Mouse (Mus musculus) urinary bladder, postnatal 36 days (tissue): ENCODE measurements at regions not wholly inside any gene's neighbourhood (a gene's known extent, or its start where the extent isn't known, plus 50 kb on each side); places are given as distances from the start of the nearest gene placed in this dataset.

Source experiments
- DNase-seq, 2 experiments: peaks; one replicate each; pipeline ENCODE4 v3.0.0; 2022; ENCODE audit warnings: low spot score in 2 of 2, mixed read lengths in 1 of 2

DNA sequence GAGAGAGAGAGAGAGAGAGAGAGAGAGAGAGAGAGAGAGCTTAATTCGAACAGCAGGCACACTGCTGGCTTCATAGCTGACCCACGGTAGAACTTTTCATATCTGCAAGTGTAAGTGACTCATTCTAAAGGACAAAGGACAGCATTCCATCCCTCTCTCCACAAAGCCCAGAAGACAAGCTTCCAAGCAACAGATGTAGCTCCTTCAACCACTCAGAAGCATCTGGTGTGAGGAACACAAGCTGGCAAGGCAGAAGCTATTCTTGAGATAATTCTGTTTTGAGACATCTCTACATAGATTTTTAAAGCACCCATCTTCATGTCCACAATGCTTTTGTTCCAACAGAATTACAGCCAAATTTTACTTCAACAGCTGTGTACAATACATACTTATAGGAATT lies 294.2 kb upstream of the Gria1 start:
- no peak for DNase-seq

DNA sequence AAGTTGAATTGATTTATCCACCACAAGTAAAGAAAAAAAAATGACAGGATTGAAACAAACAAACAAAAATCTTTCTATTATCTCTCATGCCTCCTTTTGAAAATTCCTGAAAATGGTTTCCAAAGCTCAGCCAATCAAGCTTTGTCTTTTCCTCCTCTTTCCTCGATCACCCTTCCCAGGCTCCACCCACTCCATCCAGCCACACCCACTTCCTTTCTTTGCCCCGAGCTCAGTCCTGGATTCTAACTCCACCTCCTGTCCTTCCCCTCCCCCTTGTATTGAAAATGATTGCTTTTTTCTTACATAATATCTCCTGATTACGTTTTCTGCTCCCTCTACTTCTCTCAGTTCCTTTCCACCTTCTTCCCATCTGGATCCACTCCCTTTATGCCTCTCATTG lies 286.0 kb upstream of the Gria1 start:
- DNase-seq, result no peak

DNA sequence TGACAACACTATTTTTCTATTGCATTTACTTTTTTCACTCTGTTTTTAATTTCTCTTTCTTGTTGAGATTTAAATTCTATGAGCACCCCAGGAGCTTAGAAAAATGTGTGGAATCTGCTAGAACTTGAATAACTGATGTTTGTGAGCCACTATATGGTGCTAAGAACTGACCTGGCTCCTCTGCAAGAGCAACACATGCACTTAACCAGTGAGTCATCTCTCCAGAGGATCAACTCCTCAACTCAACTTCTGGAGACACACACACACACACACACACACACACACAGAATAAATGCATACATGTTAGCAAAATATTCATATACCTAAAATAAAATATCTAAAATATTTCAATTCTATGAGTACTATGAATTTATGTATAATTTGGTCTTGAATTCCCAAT lies 285.0 kb upstream of the Gria1 start:
- DNase-seq, result no peak

DNA sequence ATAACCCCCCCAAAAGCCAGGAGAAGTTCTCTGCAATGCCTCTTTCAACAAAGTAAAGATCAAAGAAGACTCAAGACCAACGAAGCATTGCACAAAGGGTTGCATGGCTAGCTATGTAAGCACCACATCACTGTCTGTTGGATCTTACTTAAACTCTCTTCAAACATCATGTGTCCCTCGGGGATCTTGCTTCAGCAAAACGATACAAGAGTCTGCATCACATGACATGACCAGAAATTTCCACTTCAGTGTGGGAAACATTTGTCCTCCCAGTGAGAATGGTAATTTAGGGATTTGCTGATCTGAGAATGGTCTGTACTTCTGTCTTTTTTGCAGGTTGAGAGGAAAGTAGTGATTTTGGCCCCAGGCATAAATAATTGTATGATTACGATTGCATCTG lies 283.6 kb upstream of the Gria1 start:
- DNase-seq, result no peak

DNA sequence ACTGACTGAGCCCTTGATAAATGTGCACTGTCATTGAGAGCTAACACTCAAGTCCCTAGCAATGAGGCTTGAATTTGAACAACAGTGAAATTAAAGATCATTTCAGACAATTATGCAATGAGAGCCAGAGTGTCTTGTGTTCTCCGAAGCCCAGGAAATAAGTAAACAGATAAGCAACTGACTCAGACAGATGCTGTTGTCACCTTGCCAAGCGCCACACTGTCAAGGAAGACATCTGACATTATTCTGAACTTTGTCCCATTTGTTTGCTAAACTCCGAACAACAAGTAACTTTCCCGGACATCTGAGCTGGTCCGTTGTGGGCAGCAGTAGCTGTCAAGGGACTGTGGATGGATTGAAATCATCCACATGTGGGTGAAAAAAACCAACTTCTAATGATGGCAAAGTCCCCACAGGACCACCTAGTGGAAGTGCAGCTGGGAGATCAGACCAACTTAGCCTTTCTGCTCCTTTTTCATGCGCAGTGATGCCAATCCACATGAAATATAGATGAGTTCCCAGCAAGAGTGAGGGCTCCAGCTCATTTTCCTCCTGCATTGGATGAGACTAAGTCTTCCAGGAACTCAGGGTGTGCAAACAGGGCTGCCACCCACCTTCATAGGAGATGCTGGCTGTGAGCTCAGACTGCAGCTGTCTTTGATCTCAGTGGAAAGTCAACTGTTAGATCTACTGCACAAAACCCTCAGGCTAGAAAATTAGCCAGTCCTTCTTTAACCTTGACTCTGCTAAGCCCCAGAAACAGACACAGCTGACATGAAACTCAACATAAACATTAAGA lies 282.8 kb upstream of the Gria1 start:
- no peak for DNase-seq

DNA sequence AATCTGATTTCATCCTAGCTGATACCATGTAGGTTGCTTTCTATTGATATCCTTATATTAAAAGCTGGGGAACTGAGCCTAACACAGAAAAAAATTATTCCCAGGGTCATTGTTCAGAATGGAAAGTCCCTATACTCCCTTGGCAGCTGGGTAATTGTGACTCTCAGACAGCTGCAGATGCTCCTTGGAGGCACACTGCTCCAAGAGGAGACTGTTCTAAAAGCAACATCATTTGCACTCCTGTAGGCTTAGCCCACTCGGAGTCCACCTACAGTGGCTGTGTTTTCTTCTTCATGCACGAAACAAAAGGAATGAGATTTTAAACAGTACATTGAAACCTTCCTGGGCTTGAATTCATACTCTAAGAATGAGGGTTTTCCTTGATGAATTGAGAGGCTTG lies 269.3 kb upstream of the Gria1 start:
- DNase-seq, result no peak

DNA sequence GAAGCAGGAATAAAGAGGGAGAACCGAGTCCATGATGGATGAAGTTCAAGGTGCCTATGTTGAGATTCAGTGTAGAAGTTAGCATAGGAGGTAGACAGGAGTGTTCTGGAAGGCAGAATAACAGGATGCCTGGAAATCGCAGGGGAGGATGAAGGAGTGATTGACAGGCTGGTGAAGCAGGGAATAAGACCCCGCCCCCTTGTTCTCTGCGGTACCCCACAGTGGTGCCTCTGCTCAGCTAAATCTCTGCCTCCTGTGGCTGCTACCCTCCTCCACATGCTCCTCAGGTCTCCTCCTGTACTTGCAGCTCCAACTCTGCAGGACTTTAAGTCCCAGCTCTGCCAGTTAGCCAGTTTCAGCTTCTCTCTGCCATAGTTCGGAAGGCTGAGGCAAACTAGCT lies 261.2 kb upstream of the Gria1 start:
- DNase-seq, result no peak

DNA sequence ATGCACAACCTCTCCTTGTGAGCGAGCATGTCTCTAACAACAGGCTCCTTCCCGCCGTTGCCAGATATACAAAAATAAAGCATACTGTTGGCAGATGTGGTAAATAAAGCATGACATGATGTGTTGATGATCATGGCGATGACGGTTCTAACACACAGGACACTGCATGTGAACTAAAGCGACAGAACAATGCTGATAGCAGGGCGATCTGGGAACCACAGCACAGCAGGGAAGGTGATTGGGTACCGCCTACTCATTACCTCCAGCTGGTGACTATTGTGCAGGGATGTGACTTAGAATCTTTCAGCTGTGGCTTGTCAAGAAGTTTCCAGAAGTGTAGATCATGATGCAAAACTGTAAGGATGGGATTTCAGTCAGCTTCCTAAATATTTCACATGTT lies 260.5 kb upstream of the Gria1 start:
- no peak for DNase-seq

DNA sequence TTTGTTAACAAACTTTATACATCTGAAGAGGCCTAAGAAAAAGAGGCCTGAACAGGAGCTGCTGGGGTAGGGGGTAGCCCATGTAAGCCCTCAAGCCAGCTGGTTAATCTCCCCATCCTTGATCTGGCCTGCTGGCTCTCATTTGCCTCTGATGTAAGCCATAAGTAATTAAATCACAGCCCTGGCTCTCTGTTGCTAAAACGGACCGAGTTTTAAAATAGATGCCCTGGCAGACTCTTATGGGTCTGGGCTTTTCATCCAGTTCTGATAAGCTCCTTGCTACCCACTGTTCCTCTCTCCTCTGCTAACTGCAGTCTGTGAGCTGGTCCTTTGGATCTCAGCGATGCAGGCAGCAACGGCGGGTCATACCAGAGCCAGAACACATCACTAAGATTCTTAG lies 259.3 kb upstream of the Gria1 start:
- no peak for DNase-seq

DNA sequence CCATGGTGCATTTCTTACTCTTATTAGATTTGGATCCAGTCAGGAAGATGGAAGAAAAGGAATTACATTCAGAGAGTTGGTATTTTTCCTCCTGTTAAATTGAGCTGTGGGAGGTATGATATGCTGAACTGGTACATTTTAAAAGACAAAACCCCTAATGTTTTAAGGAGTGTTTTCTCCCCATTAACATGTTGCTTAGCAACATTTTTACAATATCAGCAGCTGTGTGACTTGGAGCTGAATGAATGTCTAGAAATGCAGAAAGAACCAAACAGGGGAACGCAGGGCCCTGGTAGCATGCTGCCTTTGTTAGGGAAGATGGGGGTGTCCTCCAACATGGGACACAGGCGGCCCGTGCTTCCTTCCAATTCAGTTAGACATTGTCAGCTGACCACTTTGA lies 257.5 kb upstream of the Gria1 start:
- DNase-seq, result no peak

DNA sequence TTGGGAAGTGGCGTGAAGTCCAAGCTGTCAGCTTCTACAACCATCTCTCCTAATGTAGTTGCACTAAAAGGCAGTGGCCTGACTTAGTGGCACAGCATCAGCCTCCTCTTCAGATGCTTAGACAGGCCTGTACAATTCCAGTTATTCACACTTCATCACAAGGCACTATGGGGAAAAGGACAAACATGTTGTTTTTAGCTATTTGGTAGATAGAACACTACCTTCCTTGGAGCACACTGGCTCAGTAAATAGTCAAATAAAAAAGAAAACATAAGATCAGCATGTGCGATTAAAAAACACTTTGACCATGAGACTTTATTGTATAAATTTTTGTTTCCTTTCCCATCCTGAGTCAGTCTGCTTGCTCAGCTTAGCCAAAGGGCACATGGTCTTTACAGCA lies 250.7 kb upstream of the Gria1 start:
- no peak for DNase-seq

DNA sequence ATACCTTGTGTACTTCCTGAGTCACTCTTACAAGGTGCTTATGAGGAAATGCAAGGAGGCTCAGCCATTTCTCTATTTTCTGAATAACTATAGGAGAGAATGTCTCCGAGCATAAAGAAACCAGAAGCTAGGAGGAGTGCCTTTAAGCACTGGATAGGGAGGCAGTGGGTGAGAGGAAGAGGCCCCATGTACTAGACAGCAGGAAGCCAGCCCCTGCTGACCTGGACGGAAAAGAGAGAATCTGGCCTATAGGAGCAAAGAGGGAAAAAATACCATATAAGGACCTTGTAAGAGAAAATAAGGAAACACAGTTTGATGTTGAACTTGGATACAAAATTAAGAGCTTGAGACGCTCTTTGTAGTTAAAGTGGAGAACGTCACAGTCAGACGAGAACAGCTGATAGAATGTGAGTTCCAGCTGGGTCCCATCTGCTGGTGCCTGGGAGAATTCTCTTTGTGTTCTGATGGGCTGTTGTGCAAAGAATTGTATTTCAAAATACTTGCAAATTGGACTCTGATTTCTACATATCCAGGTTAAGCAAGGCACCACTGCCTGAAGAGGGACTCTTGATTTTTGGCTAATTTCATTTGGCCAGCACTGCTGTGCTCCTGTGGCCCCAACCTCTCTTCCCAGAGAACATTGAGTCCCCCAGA lies 248.6 kb upstream of the Gria1 start:
- no peak for DNase-seq

DNA sequence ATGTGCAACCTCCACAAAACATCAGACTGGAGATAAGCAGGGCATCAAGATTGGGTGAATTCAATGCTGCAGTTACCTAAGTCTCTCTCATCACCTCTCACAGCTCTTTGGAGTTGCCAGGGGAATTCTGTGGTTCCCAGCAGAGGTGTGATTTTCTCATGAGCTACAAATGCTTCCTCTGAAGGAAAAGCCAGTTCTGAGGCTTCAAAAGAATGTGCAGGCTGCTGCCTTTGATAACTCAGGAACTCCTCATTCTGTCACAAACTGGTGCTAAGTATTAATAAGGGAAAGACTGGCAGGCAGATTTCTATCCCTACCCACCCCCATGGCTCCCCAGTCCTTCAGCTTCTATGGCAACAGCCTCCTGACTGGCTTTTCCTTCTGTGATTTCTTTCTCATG lies 243.8 kb upstream of the Gria1 start:
- no peak for DNase-seq

DNA sequence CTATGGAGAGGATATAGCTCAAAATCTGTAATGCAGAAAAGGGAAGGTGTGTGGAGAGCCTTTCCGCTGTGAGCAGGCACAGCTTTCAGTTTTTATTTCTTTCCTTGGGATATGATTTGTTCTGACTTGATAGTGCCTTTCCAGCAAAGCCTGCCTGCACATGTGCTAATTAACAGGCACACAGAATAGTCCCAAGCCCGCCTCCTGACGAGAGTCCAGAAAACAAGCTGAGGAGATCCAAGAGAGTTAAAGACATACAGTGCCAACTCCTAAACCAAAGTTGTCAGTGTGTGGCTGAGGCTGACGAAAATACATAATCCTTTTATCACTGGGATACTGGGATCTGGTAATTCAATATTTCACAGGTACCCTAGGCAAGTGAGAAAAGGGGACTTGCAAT lies 224.8 kb upstream of the Gria1 start:
- no peak for DNase-seq

DNA sequence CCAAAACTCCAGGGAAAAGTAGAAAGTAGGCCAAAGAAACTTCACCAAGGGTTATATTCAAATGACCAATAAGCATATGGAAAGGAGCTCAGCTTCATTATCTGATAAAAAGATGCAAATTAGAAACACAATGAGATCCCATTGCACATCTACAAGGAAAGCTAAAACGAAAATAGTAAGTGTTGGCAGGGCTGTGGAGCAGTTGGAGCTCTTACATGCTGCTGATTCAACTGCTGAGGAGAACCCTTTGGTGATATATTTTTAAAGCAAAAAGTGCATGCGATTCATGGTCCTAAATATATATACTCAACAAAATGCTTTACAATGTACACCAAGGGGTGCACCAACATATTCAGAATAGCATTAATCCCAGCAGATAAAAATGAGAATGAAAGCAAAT lies 218.5 kb upstream of the Gria1 start:
- no peak for DNase-seq

DNA sequence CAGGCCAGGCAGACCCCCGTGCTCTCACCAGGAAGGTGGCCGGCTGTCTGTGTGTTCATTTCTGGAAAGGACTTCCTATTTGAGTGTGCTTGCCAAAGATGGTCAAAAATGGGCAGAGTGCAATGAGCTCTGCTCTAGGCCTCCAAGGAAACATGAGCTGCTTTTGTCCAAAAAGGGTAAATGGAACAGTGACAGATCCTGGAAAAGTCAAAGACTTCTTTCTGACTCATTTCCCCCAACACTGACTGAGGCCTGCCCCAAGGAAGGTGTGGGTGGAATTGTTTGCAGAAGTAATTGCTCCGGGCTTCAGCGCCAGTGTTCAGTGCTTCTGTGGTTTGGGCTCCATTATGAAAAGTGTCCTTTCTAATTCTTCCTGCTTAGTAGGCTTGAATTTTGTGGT lies 203.9 kb upstream of the Gria1 start:
- DNase-seq, result no peak

DNA sequence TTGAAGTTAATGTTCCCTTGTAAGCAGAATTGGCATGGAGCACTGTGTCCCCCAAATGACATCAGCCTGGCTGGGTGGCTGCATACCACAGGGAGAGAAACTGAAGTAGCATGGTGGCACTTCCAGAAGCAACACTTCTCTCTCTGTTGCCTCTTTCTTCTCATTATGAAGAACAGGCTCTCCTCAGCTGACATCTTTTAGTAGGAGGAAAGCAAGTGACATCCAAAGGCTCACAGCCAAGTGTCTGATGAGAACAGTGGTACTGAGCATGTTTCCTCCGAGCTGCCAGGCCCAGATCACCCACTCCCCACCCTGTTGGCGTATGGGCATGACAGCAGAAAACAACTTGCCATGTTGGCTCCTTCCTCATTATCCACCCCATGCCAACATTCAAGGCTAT lies 201.0 kb upstream of the Gria1 start:
- DNase-seq, result no peak

DNA sequence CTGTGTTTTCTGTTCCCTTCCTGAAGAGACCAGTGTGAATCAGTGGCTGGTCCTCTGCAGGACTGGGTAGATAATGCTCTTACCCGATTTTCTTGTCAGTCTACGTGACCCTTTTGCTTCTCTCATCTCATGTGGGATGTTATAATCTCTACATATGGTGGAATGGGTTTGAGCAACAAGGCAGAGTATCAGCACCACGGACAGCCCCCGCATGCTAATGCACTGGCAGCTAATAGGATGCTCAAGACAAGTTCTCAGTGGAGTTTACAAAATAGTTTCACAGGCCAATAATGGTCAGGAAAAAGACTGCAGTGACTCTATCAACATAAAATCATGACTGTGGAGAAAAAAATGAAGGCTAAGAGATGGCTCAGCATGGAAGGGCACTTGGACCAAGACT lies 199.1 kb upstream of the Gria1 start:
- no peak for DNase-seq

DNA sequence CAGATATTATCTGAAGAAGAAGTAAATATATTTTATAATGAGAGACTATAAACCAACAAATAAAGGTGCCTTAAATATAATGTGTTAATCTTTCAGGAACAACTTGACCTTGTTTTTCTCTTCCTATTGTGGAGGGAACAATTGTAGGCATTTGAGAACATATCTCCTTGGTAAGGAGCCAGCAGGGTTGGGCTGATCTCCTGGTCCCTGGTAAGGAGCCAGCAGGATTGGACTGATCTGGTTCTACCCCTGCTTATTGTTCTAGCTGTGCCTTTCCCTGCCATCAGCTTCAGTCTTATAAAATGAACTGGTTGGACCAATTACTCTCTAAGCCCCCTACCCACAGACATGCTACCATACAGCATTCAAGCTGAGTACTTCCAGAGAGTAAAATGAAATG lies 187.7 kb upstream of the Gria1 start:
- no peak for DNase-seq

DNA sequence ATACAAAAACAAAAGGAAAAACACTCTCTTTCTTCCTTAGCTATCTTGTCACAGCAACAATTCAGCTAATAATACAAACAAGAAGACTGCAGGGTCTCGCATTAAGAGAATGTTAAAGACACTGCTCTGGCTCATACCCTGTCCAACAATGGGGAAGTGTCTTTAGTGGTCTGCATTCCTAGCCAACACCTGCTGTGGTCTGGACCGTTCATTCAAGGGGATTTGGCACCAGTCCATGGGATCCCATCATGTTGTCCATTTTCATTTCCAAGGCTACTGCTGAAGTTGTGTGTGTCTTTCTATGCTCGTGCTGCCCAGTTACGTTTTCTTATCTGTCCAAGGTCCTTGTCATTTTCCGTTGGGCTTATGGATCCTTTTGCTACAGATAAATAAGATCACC lies 183.7 kb upstream of the Gria1 start:
- no peak for DNase-seq

DNA sequence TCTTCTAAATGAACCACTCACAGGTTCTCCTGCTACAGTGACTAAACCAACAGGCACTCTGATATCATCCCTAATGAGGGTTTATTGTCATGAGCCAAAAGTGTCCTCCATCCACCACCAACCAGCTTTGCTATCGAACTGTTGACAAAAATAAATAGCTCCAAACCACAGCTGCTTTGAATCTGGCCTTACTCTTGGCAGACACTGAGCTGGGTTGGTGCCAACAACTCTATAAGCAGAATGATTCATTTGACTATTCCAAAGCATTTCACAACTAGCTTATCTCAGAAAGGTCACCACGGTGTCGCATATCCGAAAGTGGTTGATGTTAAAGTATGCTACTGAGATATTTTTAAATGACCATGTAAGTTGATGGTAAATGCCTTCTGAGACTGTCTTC lies 148.5 kb upstream of the Gria1 start:
- DNase-seq, result peak in 1 of 2 experiments; percentile 3

DNA sequence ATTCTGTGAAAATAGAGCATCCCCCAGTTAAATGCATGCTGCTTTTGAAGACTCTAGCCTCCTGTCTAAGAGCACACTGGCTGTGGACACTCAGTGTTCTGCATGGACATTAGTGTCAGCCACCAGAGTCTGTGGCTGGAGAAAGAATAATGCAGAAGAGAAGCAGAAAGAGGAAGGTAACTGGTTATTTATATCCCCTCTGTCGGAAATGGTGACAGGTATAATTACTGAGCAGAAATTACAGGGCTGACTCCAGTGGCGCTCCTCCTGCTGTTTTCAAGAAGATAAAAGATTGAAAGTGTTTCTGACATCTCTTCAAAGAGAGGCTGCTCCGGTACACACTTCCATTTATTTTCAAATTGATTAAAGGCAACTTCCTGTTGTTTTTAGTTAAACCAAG lies 139.5 kb upstream of the Gria1 start:
- no peak for DNase-seq

DNA sequence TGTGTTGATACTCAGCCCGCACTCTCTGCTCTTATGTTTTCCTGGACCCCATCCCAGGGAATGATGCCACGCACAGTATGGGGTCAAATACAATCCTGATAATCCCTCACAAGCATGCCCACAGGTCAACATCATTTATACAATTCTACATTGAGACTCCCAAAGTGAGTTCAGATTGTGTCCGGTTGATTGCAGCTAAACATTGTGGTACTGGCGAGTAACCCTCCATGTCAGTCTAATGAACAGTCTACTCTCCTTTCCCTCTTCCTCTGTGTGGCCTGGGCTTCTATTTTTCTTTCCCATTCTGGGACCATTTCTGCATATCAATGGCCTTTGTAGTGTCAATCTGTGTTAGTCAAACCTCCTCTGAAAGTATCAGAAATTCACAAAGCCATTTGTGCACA lies 112.6 kb upstream of the Gria1 start:
- no peak for DNase-seq

DNA sequence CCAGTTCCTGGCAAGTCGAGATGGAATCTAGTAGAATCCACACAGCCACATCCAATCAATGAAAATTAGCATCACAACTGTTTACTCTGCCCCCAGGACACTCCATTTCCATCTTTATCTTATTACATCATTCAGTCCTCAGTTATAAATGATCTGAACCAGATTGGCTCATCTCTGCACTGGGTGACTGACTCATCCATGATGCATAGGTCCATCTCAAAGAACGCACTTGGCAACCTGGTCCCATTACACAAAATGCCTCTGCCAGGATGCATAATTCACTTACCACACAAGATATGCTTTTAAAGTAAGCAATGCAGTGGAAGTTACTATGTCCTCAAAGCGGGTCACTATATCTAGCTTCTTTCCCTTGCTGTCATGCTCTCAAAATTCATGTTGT lies 110.0 kb upstream of the Gria1 start:
- DNase-seq, result no peak
